Mouse (Mus musculus) thymus, postnatal 14 days (tissue): ENCODE measurements around the gene Mrpl35.

Experiments used
- DNase-seq: peaks from one replicate; pipeline ENCODE4 v3.0.0; 2021

Gene Mrpl35

GRCm38 (mm10) chr6:71791771-71792170, 35.0 kb downstream of the Mrpl35 start:
- no peak for DNase-seq

GRCm38 (mm10) chr6:71788348-71788747, 38.4 kb downstream of the Mrpl35 start:
- peak; percentile 27 for DNase-seq

DNA sequence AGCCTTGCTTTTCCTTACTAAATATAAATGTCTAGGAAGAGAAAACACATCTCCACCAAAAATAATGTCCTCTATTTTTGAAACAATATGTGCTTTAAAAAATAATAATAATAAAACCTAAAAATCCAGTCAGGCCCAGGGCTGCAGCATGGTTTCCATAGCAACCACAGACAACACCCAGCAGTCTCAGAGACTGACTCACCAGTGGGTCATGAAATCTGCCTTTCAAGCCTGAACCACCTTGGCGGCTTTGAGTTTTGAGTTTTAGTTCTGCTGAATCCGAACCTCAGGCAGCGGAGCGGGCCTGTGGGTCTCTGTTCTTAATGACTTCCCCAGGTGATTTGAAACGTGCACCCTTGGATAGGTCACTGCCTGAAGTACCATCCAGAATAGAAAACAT, 43.6 kb downstream of the Mrpl35 start:
- no peak for DNase-seq

- DNase-seq = no peak
Measured at GRCm38 (mm10) chr6:71780431-71780830, 46.3 kb downstream of the Mrpl35 start.

DNA sequence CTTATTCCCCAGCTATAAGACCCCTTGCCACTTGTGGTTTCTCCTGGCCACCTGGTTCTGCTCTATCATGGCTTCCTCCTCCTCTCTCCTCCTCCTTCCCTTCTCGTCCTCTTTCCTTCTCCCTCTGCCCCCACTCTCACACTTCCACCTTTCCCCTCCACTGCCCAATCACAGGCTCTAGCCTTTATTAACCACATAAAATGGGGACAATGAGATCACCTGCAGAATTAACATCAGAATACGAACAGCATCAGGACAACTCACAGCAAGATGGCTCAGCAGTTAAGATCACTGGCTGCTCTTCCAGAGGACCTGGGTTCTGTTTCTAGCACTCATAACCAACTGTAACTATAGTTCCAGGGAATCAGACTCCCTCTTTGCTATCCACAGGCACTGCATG, 46.9 kb downstream of the Mrpl35 start:
- no peak for DNase-seq

DNA sequence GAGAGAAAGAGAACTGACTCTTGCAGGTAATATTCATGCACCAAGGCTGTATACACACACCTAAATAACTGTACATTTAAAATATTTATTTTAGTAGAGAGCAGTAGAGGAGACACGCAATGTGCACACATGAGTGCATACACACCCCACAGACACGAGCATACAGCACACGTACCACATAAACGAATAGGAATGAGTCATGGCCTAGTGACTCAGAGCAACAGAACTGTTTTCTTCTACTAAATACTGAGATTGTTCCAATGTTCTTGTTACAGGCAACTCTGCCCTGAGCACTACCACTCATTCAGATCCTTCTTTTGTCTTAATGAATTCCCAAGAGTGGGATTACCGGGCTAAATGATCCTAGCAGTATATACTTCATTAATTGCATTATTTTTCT, 48.8 kb downstream of the Mrpl35 start:
- DNase-seq = no peak

GRCm38 (mm10) chr6:71772636-71773208, 54.0 kb downstream of the Mrpl35 start:
- DNase-seq = no peak

DNA sequence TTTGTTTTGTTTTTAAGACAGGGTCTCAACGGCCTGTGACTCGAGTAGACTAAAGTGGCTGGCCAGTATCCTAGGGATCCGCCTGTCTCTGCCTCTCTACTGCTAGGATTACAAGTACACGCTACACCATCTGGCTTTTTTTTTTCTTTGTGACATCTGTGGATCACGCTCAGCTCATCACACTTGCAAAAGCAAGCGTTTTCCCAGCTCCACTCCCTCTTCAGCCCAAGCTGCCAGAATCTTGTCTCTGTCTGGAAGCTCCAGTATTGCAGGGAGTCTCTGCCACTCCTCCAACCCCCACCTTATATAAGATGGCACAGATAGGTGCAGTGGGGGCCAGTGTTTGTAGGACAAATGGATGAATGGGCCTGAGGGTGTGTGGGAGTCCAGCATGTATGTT, 54.6 kb downstream of the Mrpl35 start:
- no peak for DNase-seq

- DNase-seq = no peak
Measured at GRCm38 (mm10) chr6:71771282-71771681, 55.5 kb downstream of the Mrpl35 start.

DNA sequence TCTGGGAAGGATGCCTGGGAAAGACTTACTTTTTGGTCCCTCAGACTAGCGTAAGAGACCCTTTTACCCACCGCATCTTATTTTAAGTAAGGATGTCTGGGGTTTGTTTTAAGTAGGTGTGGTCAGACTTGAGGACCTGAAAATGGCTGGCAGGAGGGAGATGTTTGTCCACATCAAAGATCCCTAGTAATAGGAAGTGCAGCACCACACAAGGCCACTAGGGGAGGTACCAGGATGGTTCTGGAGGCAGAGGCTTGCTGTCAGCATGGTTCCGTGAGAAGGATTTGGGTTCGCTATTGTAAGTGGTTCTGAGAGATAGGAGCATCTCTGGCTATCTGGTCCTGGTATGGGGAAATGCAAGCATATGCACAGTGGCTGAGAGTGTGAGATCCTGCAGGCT, 55.9 kb downstream of the Mrpl35 start:
- no peak for DNase-seq

DNA sequence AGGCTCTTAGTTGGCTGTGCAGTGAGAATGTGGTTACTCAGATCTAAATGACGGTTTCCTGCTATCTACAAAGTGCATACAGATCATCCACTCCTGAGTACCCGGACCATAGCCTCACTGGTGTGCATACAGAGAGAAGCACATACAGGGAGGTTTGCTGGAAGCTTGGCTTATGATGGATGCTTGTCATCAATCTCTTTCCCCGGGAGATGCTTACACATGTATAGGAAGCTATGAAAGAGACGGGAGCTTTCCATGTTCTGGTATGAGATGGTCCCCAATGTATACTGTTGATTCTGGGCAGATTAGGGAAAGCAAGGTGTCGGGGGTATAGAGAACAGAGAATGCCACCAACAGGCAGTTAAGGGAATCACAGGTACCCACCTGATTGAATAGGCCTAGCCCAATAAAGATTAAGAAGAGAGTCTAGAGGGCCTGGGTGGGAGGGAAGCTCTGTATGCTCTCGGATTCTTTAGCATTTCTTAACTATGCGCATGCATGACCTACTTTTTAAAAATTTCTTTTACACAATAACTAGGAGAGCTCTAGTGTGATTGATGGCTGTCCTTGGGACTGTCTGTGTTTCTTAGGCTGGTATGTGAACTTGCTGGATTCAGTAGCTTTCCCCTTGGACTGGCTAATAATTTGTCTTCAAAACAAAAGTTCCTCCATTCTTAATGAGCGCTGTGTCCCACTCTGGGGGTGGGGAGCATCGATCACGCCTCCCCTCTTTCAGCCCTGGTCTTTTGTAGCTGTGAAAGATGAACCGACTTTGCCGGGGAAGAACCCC, 56.7 kb downstream of the Mrpl35 start:
- peak; percentile 55 for DNase-seq

DNA sequence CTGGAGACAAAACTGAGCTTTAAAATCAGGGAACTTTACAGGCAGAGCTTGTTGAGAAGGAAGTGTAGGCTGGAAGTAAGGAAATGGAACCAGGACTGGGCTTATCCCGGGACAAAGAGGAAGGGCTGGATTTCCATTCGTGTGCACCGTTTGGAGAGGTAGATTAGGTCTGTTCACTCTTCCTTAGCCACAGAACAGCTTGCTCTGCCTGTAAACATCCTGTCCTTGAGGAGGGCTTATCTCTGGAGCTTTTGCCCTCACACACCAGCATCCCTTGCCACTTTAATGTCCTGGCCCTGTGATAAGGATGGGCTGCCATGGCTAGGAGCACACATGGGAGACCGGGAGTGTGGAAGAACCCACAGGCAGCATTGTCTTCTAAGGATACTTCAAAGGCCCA, 59.0 kb downstream of the Mrpl35 start:
- peak; percentile 30 for DNase-seq
